Mouse (Mus musculus) heart, adult 8-10 months (tissue): Measurements from ENCODE around the gene Dcx. TPM values are rescaled to one million over a fixed set of nuclear protein-coding genes. Genes with fewer than 3 reads are reported as not detected.

ENCODE experiments used
- DNase-seq: peaks from one replicate; pipeline ENCODE4 v3.0.0; 2022; ENCODE audit warnings: low spot score
- total RNA-seq, 4 experiments: library from RNA; stranded (reverse); gene quantifications; 2 replicates each; pipeline ENCODE4 v1.2.4; 2022

Gene Dcx
- not detected for total RNA-seq

DNA sequence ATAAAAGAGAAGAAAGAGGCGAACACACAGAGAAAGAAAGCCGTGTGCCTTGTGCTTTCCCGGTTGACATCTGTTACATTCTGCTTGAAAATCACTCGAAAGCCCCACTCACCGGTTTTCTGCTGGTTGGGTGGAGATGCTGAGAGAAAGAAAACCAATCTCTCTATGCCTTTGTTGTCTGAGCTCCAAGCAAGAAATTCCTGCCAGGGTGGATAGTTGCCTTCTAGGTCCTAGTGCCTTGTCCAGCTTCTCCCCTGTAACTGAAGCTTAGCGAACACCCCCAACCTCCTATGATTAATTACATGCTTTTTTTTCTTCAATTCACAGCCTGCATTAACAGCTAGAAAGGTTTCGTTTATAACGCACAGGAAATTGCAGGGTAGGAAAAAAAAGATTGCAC is at the start of gene Dcx:
Dcx (minus strand) TSS at position 354 of the 400 bp plus-strand sequence.
- DNase-seq, result no peak

DNA sequence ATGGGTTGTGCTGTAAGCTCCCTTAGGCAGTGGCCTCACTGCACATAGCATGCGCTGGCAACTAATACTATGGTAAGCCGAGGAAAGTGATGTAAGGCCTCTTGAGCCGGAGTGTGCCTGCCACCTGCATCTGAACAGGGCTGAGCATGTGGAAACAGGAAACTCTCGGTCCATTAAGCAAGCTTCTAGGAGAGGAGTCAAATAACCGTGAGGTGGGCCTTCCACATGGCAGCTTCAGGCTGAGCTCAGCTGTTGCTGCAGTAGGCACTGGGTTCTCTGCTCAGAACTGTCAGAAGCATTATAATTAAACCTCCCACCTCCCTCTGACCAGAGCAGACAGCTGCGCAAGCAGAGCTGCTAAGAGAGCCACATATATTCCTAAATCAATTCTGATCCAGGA is 33.1 kb upstream of the Dcx start:
- no peak for DNase-seq

DNA sequence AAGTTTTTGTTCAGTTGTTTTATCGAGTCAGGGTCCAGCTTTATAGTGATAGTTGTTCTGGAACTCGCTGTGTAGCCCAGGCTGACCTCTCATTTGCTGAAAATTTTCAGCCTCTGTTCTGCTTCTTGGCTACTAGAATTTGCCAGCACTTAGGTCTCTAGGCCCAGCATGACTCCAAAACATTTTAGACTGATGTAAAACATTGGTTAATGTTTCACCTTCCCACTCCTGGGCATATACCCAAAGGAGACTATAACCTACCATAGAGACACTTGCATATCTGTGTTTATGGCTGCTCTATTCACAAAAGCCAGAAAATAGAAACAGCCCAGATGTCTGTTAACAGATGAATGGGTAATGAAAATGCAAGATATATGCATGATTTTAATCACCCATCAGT is 560 bp upstream of the Dcx start:
- DNase-seq, result no peak

DNA sequence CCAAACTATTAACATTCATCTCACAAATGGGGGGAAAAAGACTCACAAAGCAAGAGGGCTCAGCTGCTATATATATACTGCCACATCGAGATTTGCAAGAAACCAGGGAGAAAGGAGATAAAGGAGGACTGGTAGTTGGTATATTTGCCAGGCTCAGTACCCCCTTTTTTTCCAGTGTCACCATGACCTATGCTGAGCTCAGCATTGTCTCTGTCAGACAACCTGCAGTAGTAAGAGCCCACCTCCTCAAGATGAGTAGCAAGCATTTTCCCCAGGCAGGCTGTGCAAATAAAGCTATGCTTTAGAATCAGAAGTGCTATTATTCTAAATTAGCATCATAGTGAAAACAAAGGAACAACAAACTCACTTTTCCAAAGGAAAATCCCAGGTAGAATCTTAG is 581 bp downstream of the Dcx start:
- DNase-seq, result no peak

DNA sequence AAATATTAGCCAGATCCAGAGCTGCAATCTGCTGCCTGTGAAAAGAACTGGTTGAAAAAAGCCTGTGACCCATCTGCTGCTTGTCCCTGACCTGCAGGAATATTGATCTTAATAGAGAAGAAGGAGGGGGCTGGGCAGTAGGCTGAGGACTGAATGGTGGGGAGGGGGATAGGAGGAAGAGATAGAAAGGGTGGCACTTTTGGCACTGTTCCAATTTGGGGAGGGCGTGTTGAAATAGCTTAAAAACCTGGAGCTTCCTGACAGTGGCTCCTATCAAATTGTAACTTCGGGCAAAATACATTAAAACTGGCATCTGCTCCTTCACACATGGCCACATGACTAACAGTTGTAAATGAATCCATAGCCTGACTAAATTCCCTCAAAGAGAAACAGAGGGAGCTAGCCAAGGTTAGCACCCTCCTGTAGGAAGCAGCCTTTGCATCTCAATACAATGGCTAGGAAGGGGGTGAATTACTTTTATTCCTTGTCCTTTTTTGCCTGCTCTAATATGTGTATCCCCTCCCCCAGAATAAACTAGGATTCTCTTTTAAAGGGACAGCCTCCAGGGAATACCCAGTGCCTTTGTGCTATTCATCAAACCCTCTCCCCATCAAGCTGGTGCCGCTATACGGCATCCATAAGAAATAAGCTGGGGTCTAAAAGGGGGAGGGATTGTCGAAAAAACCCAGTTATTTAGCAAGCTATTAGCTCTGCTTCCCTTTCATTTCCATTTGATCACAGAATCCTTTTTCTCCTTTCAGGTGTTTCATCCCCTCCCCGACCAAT is 1.5 kb downstream of the Dcx start:
- no peak for DNase-seq

DNA sequence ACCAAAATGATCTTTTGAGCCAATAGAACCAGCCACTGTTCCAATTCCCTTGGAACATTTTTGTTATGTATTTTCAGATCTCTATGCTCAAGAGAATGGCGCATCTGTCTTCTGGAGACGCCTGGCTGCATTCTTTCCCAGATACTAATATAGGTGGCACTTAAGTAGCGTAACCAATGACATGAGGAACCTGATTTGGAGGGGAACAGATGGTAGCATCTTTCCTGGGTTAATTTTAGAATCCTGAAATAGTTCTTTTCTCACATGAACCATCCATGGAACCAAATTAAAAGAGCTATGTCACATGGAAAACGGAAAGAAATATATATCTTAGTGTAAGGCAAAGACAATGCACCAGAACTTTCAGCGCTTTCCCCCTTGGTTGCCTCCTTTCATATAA is 11.0 kb downstream of the Dcx start:
- DNase-seq, result no peak

DNA sequence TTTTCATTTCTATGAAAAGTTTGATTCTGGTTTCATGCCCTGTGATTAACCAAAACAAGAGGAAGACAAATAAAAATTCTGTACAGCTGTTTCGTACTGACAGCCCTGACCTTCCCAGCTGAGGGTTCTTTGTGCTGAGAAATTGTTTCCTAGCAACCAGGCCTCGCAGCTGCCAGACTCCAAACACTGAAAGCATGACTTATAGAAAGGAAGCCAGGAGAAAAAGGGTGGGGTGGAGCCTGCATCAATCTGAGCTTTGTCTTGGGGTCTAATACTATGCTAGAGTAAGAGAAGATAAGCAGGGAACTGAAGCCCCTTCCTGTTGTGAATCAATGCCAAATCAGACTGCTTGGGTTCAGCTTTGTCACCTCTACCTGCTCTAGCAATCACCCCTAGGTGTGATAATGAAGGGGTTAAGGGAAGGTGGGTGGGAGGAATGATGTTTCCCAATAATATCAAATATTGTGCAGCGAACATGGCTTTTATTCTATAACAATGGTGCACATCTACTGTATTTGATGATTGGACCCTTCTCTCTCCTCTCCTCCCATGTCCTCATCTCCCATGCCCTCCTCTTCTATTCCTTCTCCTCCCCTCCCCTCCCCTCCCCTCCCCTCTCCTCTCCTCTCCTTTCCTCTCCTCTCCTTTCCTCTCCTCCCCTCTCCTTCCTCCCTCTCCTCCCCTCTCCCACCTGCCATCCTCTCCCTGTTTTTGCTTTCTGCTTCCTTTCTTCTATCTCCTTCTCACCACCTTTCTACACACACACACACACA is 26.2 kb downstream of the Dcx start:
- DNase-seq, result no peak

DNA sequence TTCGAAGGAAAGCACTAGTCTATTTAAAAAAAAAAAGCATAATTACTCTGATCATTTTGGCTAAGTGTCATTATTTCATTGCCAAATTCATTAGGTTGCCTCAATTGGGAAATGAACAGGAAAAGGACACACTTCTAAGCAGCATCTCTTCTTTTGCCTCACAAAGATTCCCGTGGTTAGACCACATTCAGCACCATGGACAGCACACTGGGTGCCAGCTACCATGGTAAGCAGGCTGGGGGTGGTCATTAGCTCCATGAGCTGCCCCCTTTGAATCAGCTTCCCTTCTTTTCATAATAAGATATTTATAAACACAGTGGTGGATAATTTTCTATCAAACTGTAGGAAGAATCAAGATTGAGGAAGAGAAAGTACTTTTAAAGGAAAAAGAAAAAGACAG is 28.4 kb downstream of the Dcx start:
- DNase-seq, result no peak

DNA sequence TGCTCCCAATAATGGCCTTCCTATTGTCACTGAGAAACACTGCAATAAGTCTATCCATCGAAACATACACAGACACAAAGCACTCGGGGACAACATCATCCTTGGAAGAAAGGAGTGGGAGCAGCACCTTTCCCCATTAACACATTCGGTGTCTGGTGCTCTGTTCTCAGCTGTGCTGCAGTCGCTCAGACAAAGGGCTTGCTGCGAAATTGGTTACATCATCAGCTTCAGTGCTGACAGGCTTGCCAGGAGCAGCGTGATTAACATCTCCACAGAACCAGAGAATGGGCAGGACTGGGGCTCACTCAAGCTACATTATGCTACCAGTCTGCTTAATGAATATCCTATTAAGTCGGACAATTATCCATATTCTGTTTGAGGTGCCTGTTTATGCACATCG is 30.8 kb downstream of the Dcx start:
- no peak for DNase-seq

DNA sequence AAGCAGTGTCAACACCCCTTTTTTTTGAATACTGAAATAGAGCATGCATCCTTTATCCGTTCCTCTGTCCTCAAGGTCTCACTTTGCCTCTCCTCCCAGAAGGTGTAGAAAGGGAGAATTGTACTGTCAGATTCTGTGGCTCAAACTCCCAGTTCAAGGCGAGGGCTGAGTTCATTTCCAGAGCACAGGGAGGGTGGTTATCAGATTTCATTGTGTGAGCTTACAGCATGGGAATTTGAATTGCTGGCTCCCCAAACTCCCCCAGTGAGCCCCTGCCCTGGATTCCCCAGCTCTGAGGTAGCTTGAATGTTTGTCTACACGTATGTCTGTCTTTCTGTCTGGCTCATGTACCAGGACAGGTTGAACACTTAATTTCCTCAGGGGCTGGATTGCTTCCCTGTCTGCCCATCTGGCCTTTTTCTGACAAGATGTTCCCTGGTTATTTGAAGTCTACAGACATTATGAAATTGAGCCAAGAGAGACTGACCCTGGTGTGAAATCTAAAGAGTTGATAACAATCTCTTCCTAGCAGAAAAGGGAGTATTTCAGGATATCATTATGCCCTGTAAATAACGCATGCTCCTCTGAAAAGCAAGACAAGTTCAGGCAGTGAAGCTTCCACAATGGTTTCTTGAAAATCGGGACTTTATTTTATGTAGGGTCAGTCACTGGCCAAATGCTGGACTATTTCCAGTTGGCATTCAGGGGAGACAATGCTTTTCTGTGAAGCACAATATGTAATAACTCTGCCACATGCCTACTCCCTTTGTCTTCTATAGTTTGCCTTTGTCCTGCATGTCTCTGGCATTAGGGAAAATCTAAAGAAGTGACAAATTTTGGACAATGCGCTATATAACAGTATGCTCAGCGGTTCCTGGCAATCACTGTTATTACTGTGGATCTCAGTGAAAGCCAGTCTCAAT is 35.5 kb downstream of the Dcx start:
- no peak for DNase-seq

DNA sequence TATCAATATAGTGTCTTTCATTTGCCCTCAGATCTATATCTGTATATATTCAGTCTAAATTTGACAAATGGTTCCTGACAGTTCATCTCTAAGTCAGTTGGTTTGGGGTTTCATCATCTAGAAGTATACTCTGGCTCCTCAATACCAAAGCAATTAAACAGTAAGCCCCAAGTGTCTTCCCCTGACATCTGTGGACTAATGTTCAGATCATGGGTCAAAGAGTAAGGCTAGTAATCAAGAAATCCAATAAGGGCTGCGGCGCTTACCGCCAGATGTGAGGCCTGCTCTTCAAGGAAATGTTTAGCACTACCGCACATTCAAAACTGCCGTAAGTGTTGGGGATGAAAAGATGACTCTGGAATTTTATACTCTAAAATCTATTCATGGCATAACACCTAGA is 36.2 kb downstream of the Dcx start:
- no peak for DNase-seq

DNA sequence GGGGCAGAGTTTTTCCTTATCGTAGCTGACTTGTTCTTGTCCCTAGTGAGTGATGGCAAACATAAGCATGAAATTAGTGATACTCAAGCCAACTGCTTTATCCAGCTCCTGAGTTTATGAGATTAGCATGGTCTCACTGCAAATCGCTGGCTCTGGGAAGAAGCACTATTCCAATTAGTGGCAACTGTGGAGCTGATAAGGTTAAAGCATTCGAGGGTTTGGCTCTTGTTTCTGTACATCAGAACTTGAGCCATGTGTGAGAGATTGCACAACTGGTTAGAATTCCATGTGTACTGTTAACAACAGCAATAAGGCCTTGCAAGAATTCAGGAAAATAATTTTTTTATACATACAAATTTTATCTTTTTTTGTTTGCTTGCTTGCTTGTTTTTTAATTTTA is 39.9 kb downstream of the Dcx start:
- DNase-seq, result no peak

DNA sequence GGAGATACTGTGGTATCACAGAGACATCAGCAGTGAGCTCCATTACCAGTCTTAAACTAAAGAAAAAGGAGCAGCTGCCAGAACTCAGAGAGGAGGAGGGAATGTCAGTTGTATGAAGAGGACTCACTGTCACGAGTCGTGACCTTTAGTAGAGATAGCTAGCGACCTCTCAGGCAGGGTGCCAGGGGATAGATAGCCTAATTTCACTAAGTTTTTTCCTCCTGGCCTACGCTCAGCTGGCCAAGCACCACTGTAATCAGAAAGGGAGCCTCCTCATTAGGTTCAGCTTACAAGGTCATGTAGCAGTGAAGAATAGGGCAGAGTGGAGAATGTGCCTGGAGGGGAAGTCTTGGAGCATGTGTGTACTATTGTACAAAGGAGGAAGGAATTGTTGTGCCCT is 47.3 kb downstream of the Dcx start:
- peak; percentile 38 for DNase-seq

DNA sequence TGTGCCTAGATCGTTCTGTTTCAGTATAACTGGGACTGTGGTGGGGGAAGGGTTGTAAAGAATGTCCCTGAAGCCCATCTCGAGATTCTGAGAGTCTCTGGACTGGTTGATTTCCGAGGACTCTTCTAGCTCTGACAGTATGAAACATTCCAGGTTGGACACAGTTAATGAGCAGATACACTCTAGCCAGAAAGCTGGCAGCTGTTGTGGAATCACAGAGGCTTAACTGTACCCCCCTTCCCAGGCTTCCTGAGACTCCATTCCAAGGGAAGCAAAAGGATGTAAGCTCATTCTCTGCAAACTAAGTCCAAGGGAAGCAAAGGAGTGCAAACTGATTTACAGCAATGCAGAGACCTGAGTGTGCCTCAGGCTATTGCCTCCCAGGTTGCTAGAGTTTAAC is 48.2 kb downstream of the Dcx start:
- DNase-seq, result no peak

DNA sequence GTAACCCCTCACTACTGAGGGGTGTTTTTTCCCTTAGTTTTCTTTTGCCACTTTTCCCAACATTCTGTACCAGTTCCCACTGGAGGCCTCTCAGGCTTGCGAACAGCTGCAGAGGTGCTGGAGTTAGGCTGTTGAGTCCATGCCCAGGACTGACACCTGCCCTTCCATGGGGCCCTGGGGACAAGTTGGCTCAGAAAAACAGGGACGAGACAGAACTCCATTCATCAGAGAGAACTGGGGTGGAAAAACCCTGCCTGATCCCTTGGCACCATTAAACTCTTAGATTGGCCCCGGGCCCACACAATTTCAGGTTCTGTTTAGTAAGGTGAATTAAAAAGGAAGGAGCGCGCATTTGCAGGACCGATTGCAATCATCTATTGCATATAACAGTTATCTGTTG is 48.8 kb downstream of the Dcx start:
- no peak for DNase-seq

DNA sequence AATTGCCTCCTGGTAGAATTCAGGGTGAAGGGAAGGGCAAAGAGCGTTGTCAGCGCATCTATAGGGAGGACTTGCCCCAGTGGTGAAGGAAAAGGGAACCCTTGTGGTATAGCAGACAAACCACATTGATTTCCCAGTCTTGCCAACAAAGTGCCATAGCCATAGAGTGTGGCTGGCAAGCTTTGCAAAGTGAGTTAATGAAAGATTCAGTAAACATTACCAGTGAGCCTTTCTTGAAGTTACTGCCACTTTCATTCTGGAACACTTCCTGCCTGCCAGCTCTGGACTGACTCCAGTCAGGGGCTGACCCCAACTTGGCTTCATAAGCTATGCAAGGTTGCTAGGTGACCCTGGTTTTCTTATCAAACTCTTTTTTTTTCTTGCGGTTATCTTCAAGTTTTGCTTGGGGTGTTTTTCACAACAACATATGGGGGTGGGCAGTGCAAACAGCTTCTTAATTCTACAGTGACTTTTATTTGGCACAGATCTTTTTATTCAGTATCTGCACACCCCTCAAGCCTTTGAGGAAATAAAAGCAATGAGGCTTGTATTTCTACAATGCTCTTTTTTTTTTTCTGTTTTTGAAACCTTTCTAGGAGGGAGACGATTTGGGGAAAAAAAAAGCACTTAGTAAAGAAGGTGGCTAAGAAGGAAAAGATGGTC is 51.2 kb downstream of the Dcx start:
- no peak for DNase-seq

DNA sequence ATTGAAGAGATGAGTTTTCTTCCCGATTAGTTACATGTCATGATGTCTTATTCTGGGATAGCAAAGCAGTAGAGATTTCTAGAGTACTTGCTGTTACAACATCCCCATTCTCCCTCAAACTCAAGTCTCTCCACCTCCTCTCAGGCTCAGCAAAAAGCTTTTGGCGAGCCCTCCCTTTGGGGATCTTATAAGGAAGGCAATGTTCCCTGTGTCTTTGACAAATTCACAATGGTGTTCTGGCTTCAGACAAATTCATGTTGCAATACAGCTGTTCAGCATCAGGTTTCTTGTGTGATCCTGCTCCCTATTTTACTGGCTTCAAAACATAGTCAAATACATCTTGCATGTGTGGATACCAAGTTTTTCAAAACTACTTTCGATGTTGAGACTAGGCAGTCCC is 53.5 kb downstream of the Dcx start:
- DNase-seq, result peak; percentile 13

DNA sequence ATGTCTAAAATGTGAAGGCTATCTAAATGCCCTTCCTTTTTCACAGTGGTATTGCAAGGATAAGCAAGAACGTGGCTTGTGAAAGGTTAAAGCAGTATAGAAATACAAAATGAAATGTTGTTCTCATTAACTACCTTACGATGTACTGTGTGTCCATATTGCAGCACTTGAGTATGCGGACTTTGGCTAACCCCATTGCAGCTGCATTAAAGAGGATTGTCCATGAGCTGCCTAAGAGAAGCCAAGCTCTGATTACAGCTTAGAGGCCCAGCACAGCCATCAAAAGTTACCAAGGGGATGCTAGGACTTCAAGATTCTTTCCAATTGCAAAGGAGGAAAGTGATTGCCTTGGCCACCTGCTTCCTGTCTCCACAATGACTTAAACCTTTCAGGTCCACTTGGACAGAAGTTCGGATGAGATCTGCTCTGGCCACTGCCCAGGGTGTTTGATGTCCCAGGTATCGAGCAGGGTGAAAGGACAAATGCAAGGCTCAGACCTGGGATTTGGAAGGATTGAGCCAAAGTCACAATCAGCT is 65.9 kb downstream of the Dcx start:
- no peak for DNase-seq

DNA sequence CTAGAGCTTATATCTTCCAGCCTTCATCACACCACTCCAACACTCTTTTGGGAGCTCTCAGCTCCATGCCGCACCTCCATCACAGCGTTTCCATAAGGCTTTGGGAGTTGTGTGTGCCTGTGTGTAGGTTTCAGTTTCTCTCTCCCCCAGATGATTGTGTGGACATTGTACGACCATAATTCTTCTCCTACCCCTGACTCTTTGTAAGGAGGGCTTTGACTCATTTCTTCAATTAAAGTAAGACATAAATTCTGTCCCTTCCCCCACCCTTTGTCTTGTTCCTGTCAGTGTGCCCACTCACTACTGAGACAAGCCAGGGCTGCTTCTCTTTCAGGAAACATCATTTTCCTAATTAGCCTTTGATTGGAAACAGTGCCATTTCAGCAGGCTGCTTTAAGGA is 81.8 kb downstream of the Dcx start:
- no peak for DNase-seq

DNA sequence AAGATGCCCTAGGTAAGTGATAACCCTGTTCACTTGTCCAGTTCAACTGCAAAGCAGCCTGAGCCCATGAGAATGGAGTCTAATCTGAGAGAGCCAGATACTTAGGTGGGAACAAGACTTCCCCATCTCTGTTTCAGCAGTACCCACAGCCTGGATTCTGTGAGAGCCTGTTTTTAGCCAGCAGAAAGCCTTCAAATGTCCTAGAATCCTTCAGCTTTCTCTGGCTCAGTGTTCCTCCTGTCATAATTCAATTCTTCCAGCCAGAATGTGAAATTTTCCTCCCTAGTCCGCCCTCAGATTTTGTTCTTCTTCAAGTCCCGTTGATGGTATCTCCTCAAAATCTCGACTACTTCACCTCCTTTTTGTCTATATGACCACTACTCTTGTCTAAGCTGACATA is 83.1 kb downstream of the Dcx start:
- no peak for DNase-seq

DNA sequence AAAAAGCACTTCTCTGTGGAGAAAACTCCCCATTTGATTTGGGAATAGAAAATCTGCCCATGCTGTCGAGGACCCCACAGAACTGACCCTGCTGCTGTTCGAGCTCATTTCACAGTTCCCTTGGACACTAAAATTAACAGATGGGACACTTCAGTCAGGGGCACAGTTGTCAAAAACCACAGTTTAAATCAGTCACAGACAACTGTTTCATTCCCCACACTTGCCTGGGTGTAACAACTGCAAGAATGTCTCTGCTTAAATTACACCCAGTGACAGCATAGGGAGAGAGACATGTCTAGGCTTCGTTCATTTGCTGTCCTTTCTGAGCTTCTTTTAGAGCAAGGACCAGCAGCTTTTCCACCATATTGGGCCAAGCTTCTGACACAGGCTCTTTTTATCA is 86.5 kb downstream of the Dcx start:
- DNase-seq, result no peak

DNA sequence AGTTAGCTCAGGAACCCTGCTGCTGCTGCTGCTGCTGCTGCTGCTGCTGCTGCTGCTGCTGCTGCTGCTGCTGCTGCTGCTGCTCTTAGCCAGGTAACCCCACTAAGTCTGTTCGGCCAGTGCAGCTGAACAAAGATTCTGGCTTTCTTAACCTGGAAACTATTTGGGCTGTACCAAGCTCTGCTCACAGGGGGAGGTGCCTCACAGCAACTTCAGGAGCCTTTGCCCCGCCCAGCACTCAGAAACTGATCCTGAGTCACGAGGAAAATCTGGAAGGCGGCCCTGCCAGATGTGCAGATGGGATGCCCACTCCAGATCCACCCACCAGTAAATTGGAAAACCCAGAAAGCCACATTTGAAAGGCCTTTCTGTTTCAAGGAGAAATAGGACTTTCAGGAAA is 105.9 kb downstream of the Dcx start, which contains the start of gene Capn6:
Capn6 (minus strand) TSS at position 203 of the 400 bp plus-strand sequence.
- DNase-seq, result no peak
